Mouse (Mus musculus) lung, postnatal 0 days (tissue): ENCODE measurements around the gene Hsd17b2.

Experiments
- CTCF ChIP-seq: IDR thresholded peaks from 2 replicates; pipeline ENCODE4 v1.5.1; 2016; ENCODE audit warnings: antibody characterized with exemption, mild to moderate bottlenecking
- EP300 ChIP-seq: IDR thresholded peaks from 2 replicates; pipeline ENCODE4 v1.6.1; 2016; ENCODE audit warnings: antibody characterized with exemption, mild to moderate bottlenecking, control low read depth

- TF ChIP-seq CTCF = no peak
- no peak for TF ChIP-seq EP300
Measured at GRCm38 (mm10) chr8:117676460-117676859, 25.2 kb upstream of the Hsd17b2 start.
